Mouse (Mus musculus) embryo, embryonic 11.5 days (tissue): ENCODE results near the gene Neu1.
A peak's percentile ranks its signal among the peaks of the same experiment; 100 is the strongest.
"Not testable (repeated sequence)": the region's sequence is repeated elsewhere in the genome, so short reads cannot be mapped to it uniquely, and the experiment has no call there.

ENCODE experiments used
- DNase-seq: peaks from one replicate; pipeline ENCODE4 v3.0.0-alpha.2; 2012; ENCODE audit warnings: low read depth, low spot score

The Neu1 gene

GRCm38 (mm10) chr17:34964640-34965049, 33.6 kb downstream of the Neu1 start:
- no peak for DNase-seq

DNA sequence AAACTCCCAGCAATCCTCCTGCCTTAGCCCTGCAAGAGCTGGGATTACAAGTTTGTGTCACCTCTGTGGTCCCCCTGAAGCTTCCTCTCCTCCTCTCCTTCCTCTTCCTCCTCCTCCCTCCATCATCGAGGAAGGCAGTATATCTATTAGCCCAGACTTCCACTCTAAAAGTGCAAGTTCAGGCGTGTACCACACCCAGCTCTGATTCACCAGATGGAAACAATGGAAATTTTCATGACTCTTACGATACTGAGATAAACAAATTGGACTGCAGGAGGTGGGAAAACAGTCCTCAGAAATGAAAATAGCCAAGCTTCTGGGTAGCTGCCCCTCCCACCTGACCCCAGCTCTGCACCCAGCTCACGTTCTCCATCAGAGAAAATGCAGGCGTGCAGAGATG, 34.6 kb downstream of the Neu1 start:
- no peak for DNase-seq

DNA sequence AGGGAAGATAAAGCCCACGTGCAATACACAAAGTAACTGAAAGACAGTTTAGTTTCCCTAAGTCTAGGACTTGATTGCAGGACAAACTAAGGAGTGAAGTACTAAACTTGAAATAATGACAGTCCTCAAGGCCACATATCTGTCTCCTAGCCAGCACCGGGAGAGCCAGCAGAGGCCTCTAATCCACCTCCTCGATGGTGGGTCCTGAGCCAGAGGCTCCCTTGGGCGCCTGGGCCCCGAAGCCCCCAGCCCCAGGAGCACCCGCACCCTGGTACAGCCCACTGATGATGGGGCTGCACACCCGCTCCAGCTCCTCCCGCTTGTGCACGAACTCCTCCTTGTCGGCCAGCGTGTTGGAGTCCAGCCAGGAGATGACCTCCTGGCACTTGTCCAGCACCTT, 38.8 kb downstream of the Neu1 start, which contains the start of gene Gm20481:
Gene Gm20481, plus strand, starts transcription at position 91 of the 400 bp plus-strand sequence.
- DNase-seq: not testable (repeated sequence)

GRCm38 (mm10) chr17:34970850-34971249, 39.8 kb downstream of the Neu1 start:
- not testable (repeated sequence) for DNase-seq

DNA sequence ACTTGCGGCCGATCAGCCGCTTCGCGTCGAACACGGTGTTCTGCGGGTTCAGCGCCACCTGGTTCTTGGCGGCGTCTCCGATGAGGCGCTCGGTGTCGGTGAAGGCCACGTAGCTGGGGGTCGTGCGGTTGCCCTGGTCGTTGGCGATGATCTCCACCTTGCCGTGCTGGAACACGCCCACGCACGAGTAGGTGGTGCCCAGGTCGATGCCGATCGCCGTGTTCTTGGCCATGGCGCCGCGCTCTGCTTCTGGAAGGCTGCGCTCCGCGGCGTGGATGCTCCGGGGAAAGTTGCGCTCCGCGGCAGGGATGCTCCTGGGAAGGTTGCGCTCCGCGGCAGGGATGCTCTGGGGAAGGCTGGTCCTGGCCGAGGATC, 40.6 kb downstream of the Neu1 start:
- not testable (repeated sequence) for DNase-seq

GRCm38 (mm10) chr17:34972069-34972749, 41.2 kb downstream of the Neu1 start, which contains the start of the genes Hspa1a and Hspa1l:
Hspa1a (minus strand) TSS chr17:34972156.
Hspa1l (plus strand) TSS chr17:34972703.
- peak; percentile 46 for DNase-seq

GRCm38 (mm10) chr17:34975581-34976492, 44.8 kb downstream of the Neu1 start:
- no peak for DNase-seq

GRCm38 (mm10) chr17:34977000-34977399, 45.9 kb downstream of the Neu1 start:
- DNase-seq: no peak

DNA sequence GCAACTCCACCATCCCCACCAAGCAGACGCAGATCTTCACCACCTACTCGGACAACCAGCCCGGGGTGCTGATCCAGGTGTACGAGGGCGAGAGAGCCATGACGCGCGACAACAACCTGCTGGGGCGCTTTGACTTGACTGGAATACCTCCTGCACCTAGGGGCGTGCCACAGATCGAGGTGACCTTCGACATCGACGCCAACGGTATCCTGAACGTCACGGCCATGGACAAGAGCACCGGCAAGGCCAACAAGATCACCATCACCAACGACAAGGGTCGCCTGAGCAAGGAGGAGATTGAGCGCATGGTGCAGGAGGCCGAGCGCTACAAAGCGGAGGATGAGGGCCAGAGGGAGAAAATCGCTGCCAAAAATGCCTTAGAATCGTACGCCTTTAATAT, 47.2 kb downstream of the Neu1 start:
- DNase-seq: no peak

DNA sequence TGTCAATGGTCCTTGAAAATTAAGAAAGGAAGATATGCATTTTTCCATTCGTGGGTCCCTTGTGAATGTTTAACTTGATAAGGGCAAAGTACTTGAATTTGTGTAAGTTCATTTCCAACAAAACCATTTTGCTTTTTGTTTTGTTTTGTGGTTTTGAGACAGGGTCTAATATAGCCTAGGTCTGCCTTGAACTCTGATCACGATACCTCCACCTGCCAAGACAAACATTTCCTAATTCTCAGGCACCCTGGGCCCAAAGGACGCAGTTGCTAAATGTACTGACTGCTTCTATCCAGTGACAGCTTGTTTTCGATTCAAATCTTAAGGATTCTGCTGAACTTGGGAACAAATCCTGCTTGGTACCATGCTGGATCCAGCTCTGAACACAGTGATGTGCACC, 48.6 kb downstream of the Neu1 start:
- DNase-seq: no peak

DNA sequence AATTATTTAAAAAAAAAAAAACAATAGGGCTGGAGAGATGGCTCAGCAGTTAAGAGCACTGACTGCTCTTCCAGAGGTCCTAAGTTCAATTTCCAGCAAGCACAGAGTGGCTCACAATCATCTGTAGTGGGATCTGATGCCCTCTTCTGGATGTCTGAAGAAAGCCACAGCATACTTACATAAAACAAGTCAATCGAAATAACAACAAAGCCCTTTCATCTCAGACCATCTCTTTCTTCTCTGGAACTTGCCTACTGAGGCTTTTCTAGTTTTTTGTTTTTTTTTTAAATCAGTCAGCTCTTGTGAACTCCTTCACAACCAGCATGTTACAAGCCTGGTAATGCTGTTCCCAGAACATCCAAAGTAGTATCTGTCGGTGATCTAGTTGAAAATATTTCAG, 49.6 kb downstream of the Neu1 start:
- DNase-seq: no peak

GRCm38 (mm10) chr17:34981690-34982180, 50.7 kb downstream of the Neu1 start, which contains the start of gene Lsm2:
Lsm2 (plus strand) TSS chr17:34981862.
- DNase-seq: peak; percentile 87

DNA sequence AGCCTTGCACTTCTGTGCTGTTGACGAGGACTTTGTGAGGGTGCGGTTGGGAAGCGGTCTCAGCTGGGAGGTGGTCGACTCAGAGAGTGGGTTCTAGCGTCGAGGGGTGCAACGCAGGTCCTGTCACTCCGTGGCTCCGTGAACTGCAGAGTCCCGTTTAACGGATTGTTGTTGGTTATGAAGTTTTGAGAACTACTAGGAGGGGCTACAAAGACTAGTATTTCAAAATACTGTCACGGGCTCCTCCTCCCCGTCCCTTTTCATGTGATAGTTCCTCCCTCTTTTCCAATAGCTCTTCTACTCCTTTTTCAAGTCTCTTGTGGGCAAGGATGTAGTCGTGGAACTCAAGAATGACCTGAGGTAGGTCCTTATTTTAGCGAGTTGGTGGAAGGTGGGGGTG, 51.3 kb downstream of the Neu1 start:
- DNase-seq: no peak

- no peak for DNase-seq
Observed at GRCm38 (mm10) chr17:34984218-34984617, 53.2 kb downstream of the Neu1 start.
